Mouse (Mus musculus): ENCODE measurements at regions not wholly inside any gene's neighbourhood (a gene's known extent, or its start where the extent isn't known, plus 50 kb on each side); places are given as distances from the start of the nearest gene placed in this dataset.

GRCm38 (mm10) chr16:76521142-76521541 is 147.5 kb upstream of the Nrip1 start:
- TF ChIP-seq CTCF (IDR thresholded peaks at IDR 0.05; ENCODE audit: extremely low read depth, insufficient read depth, insufficient read length, insufficient replicate concordance) (no peak), POLR2A (IDR thresholded peaks at IDR 0.05; ENCODE audit: low read depth, low read length) (no peak)
